Mouse (Mus musculus): ENCODE data around the gene Adamts7. TPM values are rescaled to one million over a fixed set of nuclear protein-coding genes. Genes with fewer than 3 reads are reported as not detected.

The Adamts7 gene
- polyA plus RNA-seq (2014; fragmentation: Illumina TruSeq; extraction: RNeasy Lipid Tissue Mini Kit (QIAGEN cat#74804); ENCODE audit: low read depth, low replicate concordance), result 19.6 TPM

GRCm38 (mm10) chr9:90162926-90163748, at the start of gene Adamts7:
TSS of gene Adamts7 (plus strand) at chr9:90163069.

GRCm38 (mm10) chr9:90114567-90115307, 48.1 kb upstream of the Adamts7 start, which contains the start of gene Morf4l1:
TSS of gene Morf4l1 (minus strand) at chr9:90114774.

Other genes starting within 250 kb of the Adamts7 start
- gene Ctsh, start 108.9 kb upstream of the Adamts7 start, polyA plus RNA-seq (2014; fragmentation: Illumina TruSeq; extraction: RNeasy Lipid Tissue Mini Kit (QIAGEN cat#74804); ENCODE audit: low read depth, low replicate concordance), result 70.5 TPM
- 307 TPM for gene Morf4l1, start 48.3 kb upstream of the Adamts7 start, polyA plus RNA-seq (2014; fragmentation: Illumina TruSeq; extraction: RNeasy Lipid Tissue Mini Kit (QIAGEN cat#74804); ENCODE audit: low read depth, low replicate concordance)
- 7.5 TPM for gene Tbc1d2b, start 107.7 kb downstream of the Adamts7 start, polyA plus RNA-seq (2014; fragmentation: Illumina TruSeq; extraction: RNeasy Lipid Tissue Mini Kit (QIAGEN cat#74804); ENCODE audit: low read depth, low replicate concordance)